Mouse (Mus musculus) kidney, postnatal 0 days (tissue): ENCODE data around the gene Asrgl1. TPM values are rescaled to one million over a fixed set of nuclear protein-coding genes. Genes with fewer than 3 reads are reported as not detected.
"Not testable (repeated sequence)": the region's sequence is repeated elsewhere in the genome, so short reads cannot be mapped to it uniquely, and the experiment has no call there.

Experiments
- ATAC-seq: fragments of 200-750 bp; cut with Nextera tagmentation; replicated peaks from 2 replicates; pipeline ENCODE4 v1.8.0; 2017; ENCODE audit warnings: low read depth, moderate number of reproducible peaks, moderate TSS enrichment, moderate library complexity; ENCODE audit not compliant: low FRiP score
- DNase-seq: peaks from one replicate; pipeline ENCODE4 v3.0.0-alpha.2; 2016; ENCODE audit warnings: low spot score
- H3K27ac ChIP-seq: fragments of 300-500 bp; sonication (generic); 2 replicates; pipeline ENCODE4 v1.5.1; 2014; ENCODE audit warnings: mild to moderate bottlenecking
- H3K27me3 ChIP-seq: fragments of 300-500 bp; sonication (generic); 2 replicates; pipeline ENCODE4 v1.6.1; 2014; ENCODE audit warnings: low read length, mixed read lengths; ENCODE audit not compliant: insufficient read depth
- H3K36me3 ChIP-seq: fragments of 300-500 bp; sonication (generic); 2 replicates; pipeline ENCODE4 v1.6.1; 2014; ENCODE audit warnings: low read length, mixed read lengths; ENCODE audit not compliant: insufficient read depth
- H3K4me1 ChIP-seq: fragments of 300-500 bp; sonication (generic); replicated peaks from 2 replicates; pipeline ENCODE4 v1.6.1; 2014; ENCODE audit warnings: antibody characterized with exemption, low read length, mixed read lengths; ENCODE audit not compliant: insufficient read depth
- H3K4me2 ChIP-seq: fragments of 300-500 bp; sonication (generic); 2 replicates; pipeline ENCODE4 v1.6.1; 2014; ENCODE audit warnings: mild to moderate bottlenecking, low read length, moderate library complexity, mixed read lengths
- H3K4me3 ChIP-seq: fragments of 300-500 bp; sonication (generic); replicated peaks from 2 replicates; pipeline ENCODE4 v1.5.1; 2014; ENCODE audit warnings: low read depth, low read length
- H3K9ac ChIP-seq: fragments of 300-500 bp; sonication (generic); 2 replicates; pipeline ENCODE4 v1.6.1; 2014; ENCODE audit warnings: low read depth, low read length
- H3K9me3 ChIP-seq: fragments of 300-500 bp; sonication (generic); replicated peaks from 2 replicates; pipeline ENCODE4 v1.6.1; 2016; ENCODE audit warnings: low read length, inconsistent platforms, mixed read lengths
- CTCF ChIP-seq: IDR thresholded peaks from 2 replicates; pipeline ENCODE4 v1.5.1; 2016; ENCODE audit warnings: antibody characterized with exemption, low read depth, mild to moderate bottlenecking, moderate library complexity
- WGBS: fragments of 180-500 bp; shearing (Covaris S2); extraction: QIAGEN DNeasy Blood & Tissue Kit; methylation state at CpG from one replicate; pipeline ENCODE4 v1.1.7; 2014; 5-methylcytosine and 5-hydroxymethylcytosine counted together
- polyA plus RNA-seq: library from polyadenylated mRNA; unstranded; fragments of >200 nt; fragmentation: Nextera tagmentation; extraction: Ambion mirVana; gene quantifications from 2 replicates; pipeline ENCODE4 v1.2.1, GENCODE M21; 2015

Gene Asrgl1
- polyA plus RNA-seq: 13.4 and 14.6 TPM in 2 replicates

DNA sequence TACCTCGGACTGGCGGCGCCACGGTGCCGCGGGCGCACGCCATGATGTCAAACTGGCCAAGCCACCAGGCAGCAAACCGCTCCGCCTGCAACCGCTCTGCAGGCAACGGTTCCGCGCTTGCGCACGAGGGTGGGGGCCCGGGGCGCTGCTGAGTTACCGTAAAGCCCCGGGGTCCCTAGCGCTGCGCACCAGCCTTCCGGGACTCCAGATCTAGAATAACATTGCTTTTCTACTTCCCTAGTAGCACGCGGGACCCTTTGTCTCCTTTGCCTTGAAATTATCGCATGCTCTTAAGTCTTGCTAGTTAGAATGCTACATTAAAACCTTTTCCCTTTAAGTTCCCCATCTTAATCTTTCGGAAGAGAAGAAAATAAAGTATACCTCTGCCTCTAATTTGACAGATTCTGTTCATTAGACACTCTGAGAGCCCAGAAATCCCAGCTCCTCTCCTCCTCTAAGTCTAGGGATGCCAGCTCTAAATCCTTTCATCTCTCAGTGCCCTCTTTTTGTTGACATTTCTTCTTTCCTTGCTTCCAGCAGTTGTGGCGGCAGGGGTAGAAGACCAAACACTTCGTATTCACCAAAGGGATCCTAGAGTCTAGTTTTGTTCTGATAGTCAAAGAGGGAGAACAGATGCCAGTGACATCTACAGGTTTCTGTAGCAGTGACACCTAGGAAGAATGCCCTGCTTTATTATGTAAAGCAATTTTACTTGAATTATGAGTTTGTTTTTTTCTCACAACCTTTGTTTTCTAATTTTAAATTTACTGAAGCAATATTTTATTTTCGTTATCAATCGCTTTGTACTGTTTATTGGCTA is at the start of gene Asrgl1:
TSS of gene Asrgl1 (minus strand) at position 125 of the 820 bp plus-strand sequence.
- no peak for TF ChIP-seq CTCF
- peak within 1 kb of the TSS; percentile 63 for H3K9ac ChIP-seq
- DNase-seq (peak; percentile 94), ATAC-seq (peak; percentile 91)
- no peaks in the 10 kb centered on the region for H3K4me1 ChIP-seq
- 12% methylated on average over 31 of the region's 31 CpGs for WGBS
- no peaks in the 10 kb centered on the region for H3K36me3 ChIP-seq
- no peaks in the 10 kb centered on the region for H3K27me3 ChIP-seq
- peak within 1 kb of the TSS; percentile 96 for H3K4me2 ChIP-seq
- H3K4me3 ChIP-seq: peak within 1 kb of the TSS; percentile 58
- no peaks in the 10 kb centered on the region for H3K9me3 ChIP-seq
- no peak within 1 kb of the TSS for H3K27ac ChIP-seq

DNA sequence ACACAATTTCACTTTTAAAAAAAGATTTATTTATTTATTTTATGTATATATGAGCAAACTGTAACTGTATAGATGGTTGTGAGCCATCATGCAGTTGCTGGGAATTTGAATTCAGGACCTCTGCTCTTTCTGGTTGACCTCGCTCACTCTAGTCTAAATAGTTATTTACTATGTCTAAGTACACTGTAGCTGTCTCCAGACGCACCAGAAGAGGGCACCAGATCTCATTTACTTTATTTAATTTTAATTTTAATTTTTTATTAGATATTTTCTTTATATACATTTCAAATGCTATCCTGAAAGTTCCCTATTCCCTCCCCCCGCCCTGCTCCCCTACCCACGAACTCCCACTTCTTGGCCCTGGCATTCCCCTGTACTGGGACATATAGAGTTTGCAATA is 10.8 kb upstream of the Asrgl1 start:
- Histone ChIP-seq H3K9ac (no peak overlapping the region), H3K4me3 (no peak overlapping the region), H3K36me3 (no peaks in the 10 kb centered on the region), H3K27me3 (no peaks in the 10 kb centered on the region), H3K9me3 (no peaks in the 10 kb centered on the region), H3K4me1 (no peaks in the 10 kb centered on the region), H3K4me2 (no peak overlapping the region), H3K27ac (no peak overlapping the region)
- DNase-seq (no peak), ATAC-seq (no peak)
- TF ChIP-seq CTCF: 0 out of 2 replicates have a peak, but pooled peaks have one; percentile 20
- 71% methylated on average over 4 of the region's 4 CpGs for WGBS

DNA sequence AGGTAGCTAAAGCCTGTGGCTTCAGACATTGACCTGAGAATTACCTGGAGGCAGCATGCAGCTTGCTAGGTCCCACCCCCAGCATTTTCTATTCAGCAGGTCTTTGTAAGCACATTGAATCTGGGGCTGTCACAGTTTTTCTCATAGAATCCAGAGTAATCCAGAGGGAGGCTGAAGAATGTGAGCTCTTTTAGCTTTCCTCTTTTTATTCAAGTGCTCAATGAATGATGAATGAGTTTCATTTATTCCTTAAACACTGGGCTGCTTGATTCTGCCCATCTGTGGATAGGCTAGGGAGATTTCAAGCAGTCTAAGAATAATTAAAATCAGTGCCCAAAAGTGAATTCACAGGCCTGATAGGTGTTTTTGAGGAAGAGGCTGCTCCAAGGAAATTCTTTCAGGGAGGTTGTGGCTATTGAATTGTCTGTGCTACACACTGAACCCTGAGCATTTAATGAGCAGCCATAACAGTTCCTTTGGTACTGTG is 8.2 kb upstream of the Asrgl1 start:
- DNase-seq: no peak
- no peaks in the 10 kb centered on the region for H3K9me3 ChIP-seq
- no peak for TF ChIP-seq CTCF

DNA sequence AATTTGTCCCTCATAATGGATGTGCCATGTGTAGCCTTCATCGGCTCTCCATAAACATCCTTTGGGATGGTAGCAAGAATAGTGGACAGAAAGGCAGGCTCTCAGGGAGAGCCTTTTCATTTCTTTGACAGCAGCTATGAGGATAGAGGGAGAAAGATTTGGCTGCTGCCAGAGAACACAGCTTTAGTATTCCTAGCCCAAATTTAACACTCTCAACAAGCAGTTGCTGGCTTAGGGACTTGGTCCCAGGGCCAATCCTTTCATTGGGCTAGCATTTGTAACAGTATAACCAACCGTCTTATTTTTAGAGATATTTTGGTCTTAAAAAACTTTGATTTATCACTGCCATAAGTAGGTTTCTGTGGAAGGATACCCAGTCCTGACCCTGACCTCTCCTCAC is 7.8 kb upstream of the Asrgl1 start:
- no peaks in the 10 kb centered on the region for H3K27me3 ChIP-seq
- TF ChIP-seq CTCF: no peak
- no peaks in the 10 kb centered on the region for H3K4me1 ChIP-seq
- ATAC-seq (no peak), DNase-seq (no peak)
- H3K4me2 ChIP-seq: no peak overlapping the region
- H3K36me3 ChIP-seq: no peaks in the 10 kb centered on the region
- WGBS: 71% methylated on average over 2 of the region's 2 CpGs
- H3K27ac ChIP-seq: no peak overlapping the region
- H3K9me3 ChIP-seq: no peaks in the 10 kb centered on the region
- no peak overlapping the region for H3K4me3 ChIP-seq
- no peak overlapping the region for H3K9ac ChIP-seq

More for the DNA sequence above, 8.2 kb upstream of the Asrgl1 start:
- Histone ChIP-seq H3K4me2 (no peak overlapping the region), H3K9ac (no peak overlapping the region), H3K27me3 (no peaks in the 10 kb centered on the region), H3K36me3 (no peaks in the 10 kb centered on the region), H3K4me1 (no peaks in the 10 kb centered on the region), H3K27ac (no peak overlapping the region), H3K4me3 (no peak overlapping the region)
- no peak for ATAC-seq

DNA sequence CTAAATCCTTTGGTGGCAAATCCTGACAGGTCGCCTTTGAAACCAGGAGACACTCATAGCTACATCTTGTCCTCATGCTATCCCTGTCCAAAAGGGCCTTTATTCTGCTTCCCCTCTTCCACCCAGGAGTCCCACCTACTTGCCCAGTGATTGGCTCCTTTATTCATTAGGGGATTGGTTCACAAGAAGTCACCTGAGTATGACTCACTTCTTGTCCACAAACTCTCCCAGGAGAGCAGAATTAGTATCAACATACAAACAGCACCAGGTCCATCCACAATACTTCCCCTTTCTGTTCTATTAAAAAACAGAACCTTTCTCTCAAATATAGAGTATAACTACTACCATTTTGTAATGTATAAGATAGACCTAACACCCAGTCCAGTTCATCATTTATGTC is 4.9 kb upstream of the Asrgl1 start:
- not testable (repeated sequence) for H3K4me2 ChIP-seq

DNA sequence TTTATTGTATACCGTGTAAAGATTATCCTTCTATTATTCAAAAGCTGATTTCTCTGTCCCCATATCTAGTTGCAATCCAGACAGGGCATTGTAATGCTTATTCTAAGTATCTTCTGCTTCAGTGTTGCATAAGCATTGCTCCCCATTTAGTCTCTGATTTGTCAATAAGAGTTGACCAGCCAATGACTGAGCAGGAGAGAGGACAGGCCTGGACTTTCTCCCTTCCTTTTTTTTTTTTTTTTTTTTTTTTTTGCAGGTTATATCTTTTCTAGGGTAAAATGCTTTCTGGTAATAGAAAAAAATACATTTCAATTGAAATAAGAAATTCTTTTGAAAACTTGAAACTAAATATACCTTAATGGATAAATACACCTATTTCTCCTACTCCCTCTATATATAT is 1.7 kb upstream of the Asrgl1 start:
- Histone ChIP-seq H3K9me3 (no peaks in the 10 kb centered on the region), H3K27me3 (no peaks in the 10 kb centered on the region), H3K4me1 (no peaks in the 10 kb centered on the region), H3K36me3 (no peaks in the 10 kb centered on the region), H3K9ac (no peak overlapping the region), H3K4me3 (no peak overlapping the region), H3K4me2 (no peak overlapping the region), H3K27ac (no peak overlapping the region)
- no peak for DNase-seq
- 83% methylated on average over 1 of the region's 1 CpGs for WGBS
- TF ChIP-seq CTCF: no peak
- no peak for ATAC-seq

More for the DNA sequence above, 4.9 kb upstream of the Asrgl1 start:
- H3K4me1 ChIP-seq, ATAC-seq, H3K9ac ChIP-seq, H3K36me3 ChIP-seq, H3K9me3 ChIP-seq, H3K27ac ChIP-seq, H3K4me3 ChIP-seq, H3K27me3 ChIP-seq, DNase-seq: not testable (repeated sequence)
- 83% methylated on average over 1 of the region's 1 CpGs for WGBS
